Mouse (Mus musculus): Measurements from ENCODE around the gene Clptm1.

The Clptm1 gene

DNA sequence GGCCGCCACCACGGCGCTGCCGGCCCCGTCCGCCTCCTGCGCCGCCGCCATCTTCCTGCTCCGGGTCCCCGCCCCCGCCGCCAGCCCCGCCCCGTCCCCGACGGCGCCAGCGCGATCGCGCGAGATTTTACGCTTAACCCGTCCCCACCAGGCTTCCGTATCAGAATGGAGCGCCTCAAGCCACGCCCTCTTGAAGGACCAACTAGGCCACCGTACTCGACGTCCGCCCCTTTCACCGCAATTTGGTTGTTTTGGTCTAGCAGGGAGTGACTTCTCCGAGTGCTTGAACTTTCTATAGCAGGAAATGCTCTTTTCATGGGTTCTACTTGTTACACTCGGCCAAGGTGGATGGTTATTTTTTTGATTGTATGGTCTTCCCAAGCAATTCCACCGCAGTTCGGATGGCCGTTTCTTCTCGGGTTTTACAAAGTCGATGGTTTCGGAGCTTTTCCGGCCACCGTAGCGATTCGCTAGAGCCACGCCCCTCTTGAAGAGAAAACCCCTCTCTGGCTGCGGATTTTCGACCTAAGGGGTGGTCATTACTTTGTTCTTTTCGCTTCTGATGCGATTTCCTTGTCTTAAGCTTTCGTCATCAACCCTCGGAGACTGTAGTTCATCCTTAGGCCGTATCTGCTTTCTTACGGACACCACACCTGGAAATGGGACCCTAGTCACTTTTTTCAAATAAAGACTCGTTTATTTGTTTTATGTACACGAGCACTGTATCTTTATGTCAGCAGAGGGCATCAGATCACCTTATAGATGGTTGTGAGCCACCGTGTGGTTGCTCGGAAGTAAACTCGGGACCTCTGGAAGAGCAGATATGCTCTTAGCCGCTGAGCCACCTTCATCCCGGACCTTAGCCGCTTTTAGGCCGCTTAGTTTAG lies at the start of gene Clptm1:
TSS of gene Clptm1 (minus strand) at position 79 of the 887 bp plus-strand sequence.
- DNase-seq (ENCODE audit: low spot score in 2 of 2) = peak; percentile 95 to 98

DNA sequence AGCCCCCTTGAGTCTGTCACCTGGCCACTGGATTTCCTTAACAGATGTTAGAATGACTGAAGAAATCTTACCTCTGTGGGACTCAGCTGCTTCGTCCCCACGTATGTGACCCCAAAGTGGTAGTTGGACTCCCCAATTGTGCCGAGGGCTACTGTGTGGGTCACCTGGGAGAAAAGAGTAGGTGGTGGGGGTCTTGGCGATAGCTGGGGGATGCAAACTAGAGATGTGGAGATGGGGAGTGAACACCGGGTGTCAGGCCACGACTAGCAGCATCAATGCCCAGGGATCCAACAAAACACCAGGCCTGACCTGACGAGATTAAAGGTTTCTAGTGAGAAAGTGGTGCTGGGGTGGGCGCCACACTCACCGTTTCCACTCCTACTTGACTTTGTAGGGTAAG lies 48.8 kb upstream of the Clptm1 start:
- DNase-seq (ENCODE audit: low spot score in 2 of 2) = no peak

DNA sequence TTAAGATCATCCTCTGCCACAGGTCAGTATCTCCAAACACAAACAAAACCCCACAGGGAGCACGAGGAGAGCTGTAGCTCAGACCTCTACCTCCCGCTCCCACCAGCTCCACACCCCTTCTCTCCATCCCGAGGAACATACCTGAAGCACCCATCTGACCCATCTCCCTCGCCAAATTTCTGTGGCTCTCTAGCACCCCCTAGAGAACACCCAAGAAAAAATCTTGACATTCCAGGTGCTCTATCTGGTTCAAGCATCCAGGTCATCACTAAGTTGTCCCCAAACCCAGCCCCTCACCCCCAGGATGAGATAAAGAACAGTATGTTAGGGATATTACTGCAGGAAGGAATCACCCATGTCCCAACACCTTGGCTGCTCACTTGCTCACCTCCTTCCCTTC lies 48.4 kb upstream of the Clptm1 start:
- no peak for DNase-seq (ENCODE audit: low spot score in 2 of 2)

DNA sequence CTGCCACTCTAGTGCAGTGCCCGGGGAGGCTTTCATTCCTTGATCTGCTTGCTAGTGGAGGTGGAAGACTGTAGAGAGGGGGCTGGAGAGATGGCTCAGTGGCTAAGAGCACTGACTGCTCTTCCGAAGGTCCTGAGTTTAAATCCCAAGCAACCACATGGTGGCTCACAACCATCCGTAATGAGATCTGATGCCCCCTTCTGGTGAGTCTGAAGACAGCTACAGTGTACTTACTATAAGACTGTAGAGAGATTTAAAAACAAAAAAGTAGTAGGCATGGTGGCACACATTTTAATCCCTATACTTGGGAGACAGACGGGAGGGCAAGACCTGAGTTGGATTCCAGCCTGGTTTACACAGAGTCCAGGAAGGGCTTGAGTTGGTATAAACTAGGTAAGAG lies 47.6 kb upstream of the Clptm1 start:
- no peak for DNase-seq (ENCODE audit: low spot score in 2 of 2)

DNA sequence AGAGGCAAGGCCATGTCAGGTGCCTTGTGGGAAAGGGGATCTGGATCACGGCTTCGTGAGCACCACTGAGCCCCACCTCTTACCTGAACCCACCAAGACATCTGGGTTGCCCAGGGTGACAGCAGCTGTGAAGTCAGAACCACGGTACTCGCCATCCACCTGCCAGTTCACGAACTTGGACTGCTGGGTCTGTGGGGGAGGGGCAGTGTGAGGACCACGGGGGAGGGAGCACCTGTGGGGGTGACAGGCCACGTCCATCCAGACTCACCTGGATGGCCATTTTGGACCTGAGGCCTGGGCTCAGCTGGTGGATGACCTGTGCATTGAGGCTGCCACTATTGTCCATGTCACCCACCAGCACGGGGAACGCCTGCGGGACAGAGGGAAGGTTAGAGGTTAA lies 45.8 kb upstream of the Clptm1 start:
- no peak for DNase-seq (ENCODE audit: low spot score in 2 of 2)

DNA sequence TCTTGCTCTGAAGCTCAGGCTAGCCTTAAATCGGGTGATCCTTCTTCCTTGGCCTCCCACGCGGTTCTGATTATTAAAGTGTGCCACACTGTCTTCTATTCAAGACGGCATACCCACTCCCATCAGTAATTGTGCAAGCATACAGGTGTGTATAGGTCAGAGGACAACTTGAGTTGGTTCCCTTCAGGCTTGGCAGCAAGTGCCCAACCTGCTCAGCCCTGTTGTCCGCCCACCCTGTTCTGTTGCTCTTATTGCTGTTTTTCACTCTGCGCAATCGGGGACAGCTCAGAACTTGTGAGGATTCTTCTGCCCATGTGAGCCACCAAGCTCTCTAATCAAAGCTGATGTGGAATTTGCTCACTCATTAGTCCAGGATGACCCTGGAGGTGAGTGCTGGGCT lies 40.4 kb upstream of the Clptm1 start:
- no peak for DNase-seq (ENCODE audit: low spot score in 2 of 2)

DNA sequence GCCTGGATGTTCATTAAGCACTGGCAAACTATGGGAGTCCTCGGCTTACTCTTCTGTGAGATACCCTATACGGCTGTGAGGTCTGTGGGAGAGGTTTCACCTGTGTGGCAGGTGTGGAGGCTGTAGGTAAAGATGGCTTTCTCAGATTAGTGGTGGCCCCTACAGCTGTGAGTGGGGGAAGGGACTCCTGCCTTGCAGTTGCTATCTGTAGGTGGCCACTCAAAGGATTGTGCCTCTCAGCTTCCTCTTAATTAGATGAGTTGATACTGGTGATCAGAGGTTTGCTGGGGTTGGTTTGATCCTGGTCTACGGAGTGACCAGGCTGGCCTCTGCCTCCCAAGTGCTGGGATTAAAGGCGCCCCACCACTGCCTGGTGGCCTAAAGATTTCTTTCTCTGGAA lies 39.6 kb upstream of the Clptm1 start:
- no peak for DNase-seq (ENCODE audit: low spot score in 2 of 2)

DNA sequence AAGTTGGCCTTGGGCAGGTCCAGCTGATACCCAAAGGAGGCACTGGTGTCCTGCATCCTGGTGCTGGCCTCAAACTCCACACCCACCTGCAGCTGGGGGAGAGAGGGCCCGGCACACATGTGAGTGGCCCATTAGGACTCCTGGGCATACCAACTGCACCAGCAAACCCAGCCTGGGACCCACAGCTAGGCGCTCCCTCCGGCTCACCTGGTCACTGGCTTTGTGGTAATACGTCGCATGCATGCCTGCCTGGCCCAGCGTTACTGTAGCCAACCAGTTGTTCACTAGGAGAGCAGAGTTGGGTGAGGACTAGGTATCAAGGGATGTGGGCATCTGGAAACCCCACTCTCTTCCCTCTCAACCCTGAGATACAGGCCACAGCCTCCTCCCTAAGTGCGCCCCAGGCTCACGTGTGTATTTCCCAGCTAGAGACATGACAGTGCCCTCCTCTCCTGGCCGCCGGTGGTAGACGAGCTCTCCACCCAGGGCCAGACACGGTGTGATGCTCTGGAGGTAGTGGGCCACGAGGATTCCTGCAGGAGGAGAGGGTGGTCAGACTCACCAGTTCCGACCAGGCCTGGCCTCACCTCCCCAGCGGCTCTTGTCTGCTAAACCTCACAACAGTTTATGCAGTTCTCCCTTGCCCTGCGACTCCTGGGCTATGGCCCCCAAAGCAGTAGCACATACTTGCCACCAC lies 38.2 kb upstream of the Clptm1 start:
- DNase-seq (ENCODE audit: low spot score in 2 of 2) = no peak

DNA sequence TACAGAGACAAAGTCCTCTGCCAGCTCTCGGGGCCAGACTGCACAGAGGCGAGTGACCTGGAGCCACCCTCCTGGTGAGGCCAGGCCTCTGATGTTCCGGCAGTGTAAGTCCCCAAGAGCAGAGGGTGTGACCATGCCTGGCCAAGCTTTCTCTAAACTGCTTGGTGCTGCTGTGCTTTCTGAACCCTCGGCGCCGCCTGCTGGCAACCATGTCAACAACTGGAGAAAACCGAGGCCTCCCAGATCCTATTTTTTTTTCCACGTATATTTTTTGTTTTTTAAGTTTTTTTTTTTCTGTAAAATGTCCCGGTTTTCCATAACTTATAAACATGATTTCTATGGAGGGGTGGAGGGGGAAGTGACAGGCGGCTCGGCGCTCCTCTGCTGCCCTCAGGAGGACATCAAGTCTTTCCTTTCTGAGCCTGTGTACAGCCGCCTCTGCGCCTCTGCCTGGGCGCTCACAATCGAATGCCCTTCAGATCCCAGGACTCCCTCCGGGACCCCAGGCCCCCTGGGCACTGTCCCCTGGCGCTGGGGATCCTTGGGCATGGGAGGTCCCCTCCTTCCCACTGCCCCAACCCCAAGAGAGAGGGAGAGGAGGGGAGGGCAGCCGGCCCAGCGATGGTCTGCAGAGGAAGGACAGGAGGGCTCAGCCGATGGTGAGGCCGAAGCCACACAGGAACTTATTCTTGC lies 36.4 kb upstream of the Clptm1 start:
- DNase-seq (ENCODE audit: low spot score in 2 of 2) = peak; percentile 56 to 77

DNA sequence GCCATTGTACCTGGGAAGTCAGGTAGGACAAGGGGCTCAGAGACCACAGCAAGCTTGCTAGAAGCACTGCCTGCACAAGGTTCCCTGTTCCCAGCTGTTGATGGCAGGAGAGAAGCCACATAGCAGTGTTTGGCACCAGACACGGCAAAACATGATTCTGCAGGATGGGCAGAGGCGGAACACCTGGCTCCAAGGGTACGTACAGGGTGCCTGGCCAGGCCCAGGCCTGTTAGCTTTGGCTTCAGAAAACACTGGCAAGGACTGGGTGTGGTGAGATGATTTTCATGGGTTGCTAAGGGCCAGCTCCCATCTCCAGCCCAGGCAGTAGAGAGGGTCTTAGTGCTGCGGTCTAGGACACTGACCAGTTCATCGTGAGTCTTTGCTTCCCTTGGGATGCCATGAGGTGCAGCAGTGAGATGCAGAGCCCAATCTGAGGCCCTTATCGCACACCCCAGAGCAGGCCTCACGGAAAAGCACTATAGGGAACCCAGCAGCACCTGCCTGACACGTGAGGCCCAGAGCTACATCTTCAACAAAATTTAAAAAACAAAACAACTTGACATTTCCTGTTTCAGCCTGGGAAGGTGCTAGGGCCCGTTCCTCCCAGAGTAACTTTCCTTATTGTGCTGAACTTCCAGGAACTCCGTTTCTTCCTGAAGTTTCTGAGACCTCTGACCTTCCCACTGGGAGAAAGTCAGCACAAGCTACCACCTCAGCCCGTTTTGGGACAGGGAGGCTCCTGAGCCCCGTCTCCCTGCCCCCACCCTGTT lies 35.7 kb upstream of the Clptm1 start:
- DNase-seq (ENCODE audit: low spot score in 2 of 2) = no peak

DNA sequence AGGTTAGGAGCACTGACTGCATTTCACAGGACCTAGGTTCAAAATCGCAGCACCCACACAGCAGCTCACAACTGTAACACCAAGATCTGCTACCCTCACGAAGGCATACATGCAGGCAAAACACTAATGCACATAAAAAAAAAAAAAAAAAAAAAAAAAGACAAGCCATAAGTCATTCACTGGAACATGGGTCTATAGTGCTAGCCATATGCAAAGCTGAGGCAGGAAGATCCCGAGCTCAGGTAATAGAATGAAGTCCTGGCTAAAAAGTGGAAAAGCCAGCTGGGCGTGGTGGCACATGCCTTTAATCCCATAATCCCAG lies 35.0 kb upstream of the Clptm1 start:
- DNase-seq (ENCODE audit: low spot score in 2 of 2) = no peak

DNA sequence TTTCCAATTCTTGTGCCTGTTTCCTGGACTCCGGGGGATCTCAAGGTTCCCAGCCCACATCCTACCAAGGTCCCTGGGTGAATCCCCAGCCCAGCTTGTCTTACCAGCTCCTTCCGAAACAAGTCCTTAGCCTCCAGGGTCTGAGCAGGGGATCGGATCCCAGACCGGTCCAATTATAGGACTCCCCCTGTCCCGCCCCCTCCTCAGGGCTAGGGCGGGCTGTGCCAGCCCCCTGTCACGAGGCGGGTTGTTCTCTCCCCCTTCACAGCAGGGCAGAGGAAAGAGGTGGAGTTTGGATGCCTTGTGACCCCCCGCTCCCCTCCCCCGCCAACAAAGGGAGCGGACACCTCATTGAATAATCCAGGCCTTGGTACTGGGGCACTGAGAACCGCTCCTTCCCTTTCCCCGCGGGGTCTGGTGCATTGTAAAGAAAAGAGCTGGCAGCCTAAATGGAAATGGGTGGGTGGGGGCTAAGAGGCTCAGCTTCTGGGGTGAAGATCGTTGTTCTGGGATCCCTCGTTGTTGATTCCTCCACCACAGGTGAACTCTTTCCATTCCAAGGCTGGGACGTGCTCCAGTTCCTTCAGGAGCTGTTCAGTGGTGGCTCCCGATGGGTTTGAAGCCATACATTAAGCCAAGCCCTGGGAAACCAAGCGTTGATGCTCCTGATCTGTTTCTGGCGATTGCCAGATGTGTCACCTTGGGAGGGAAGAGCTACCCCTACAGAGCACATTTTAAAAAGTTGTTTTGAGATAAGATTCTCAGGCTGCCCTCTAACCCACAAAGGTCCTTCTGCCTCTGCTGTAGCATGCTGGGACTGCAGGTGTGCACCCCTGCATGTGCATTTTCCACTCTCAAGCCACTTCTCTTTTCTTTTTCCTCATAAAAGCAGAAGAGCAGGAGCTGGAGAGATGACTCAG lies 34.3 kb upstream of the Clptm1 start, which contains the start of gene Apoe:
TSS of gene Apoe (minus strand) at position 282 of the 920 bp plus-strand sequence.
- DNase-seq (ENCODE audit: low spot score in 2 of 2) = peak; percentile 48 to 62

DNA sequence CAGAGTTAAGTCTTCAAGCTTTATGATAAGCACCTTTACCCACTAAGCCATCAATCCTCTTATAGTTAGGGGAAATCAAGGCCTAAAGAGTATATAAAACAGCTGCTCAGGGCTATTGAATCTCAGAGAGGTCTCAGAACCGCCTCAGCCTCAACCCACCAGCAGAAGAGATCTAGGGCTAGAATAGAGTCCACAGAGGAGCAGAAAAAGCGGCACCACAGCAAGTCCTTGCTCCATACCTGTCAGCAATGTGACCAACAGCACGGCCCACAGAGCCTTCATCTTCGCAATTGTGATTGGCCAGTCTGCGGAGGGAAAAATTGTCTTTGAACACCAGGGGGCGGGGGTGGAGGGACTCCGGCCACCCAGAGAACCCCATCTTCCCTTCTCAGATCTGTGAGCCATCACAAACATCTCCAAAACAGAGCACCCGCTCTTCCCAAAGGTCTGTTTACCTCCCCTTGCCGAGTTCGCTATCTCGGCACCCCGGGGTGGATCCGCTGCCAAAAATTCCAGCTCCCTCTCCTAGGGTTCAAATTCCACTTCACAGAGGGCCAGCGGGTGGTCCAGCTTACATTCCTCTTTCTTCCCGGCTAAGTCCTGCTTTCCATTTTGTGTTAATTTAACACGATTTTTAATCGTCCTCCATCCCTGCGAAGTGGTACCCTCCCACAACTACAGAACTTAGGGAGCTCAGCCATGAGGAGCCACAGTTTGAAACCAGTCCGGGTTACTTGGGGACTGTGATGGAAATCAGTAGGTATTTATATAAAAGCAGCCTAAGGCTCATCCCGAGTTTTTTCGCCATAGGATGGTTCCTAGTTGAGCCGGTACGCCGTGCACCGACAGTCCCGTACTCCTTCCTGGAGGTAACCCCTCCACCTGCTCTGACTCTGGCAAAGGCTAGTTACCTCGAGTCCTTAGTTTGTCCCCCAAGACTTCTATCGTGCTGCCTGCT lies 33.4 kb upstream of the Clptm1 start:
- DNase-seq (ENCODE audit: low spot score in 2 of 2) = no peak

DNA sequence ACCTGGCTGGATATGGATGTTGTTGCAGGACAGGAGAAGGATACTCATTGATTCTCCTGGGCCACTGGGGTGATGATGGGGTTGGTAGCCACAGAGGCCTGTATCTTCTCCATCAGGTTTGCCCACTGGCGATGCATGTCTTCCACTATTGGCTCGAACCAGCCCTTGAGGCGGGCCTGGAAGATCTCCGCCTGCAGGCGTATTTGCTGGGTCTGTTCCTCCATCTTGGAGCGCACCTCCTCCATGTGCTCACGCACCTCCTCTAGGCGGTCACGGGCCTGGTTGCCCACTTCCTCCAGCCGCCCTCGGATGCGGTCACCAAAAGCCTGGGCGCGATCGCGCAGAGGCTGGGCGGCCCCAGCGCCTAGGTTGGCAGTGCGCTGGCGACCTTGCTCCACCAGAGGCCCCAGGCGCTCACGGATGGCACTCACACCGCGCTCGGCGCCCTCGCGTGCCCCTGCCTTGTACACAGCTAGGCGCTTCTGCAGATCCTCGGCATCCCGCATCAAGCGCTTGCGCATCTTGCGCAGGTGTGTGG lies 31.6 kb upstream of the Clptm1 start:
- no peak for DNase-seq (ENCODE audit: low spot score in 2 of 2)

DNA sequence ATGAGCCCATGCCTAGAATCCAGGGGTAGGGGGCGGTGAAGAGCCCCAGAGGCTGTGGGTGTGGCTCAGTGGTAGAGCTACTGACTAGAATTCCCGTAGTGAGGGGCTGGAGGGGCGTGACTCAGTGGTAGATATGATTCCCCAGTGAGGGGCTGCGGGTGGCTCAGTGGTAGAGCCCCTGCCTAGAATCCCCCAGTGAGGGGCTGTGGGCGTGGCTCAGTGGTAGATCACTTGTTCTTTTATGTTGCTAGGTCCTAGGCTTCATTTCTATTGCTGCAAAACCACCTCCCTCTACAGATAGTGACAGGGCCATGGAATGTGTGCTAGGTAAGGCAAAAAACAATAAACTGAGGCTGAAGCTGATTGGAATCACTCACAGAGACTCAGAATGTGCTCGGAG lies 31.0 kb upstream of the Clptm1 start:
- DNase-seq (ENCODE audit: low spot score in 2 of 2) = no peak

DNA sequence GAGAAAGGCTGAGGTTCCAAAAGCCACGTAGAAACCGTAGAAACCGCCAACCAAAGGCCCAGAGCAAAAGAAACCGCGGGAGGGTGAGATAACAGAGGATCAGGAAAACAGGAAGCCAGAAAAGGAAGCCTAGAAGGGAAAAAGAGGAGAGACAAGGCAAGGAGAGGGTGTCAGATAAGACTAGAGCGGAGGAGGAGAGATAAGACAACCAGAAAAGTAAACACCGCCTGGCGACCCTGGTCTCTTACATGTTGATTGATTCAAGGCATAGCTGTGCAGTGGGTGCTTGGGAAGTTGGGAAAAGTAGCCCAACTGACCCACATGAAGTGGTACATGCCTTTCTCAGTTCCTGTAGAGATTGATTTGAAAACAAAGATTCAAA lies 30.4 kb upstream of the Clptm1 start:
- no peak for DNase-seq (ENCODE audit: low spot score in 2 of 2)

DNA sequence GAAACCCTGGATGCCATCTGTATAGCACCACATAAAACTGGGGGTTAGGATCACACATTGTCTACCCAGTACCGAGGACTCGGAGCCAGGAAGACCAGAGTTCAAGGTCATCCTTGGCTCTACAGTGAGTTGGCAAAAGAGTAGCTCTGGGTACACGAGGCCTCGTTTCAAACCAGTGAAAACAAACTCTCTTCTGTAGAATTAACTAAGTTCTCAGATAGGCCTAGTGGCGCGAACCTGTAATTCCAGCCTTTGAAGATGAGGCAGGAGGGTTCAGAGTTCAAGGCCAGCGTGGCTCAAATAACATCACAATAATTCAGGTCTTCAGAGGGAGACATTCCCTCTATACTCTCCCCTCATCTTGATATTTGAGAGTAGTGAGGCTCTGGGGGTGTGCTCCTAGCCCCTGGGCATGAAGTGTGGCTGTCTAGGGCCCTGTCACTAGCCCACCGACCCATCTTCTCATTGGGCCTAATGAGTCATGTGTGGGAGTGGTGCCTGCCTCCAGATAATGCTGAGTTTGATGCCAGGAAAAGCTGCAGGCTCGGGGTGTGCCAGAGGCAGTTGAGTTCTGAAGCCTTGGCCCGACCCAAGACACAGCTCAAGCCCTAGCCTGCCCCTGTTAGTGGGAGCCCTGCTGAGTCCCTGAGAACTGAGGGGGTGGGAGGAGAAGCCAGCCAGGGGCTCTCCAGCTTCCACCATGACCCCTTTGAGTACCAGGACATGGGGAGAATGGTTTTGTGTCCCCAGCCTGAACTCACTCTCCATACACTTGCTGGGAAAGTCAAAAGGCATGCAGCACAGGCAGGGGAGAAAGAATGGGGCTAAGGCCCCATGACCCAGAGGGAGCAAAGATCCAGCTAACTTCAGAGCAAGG lies 29.7 kb upstream of the Clptm1 start:
- no peak for DNase-seq (ENCODE audit: low spot score in 2 of 2)

DNA sequence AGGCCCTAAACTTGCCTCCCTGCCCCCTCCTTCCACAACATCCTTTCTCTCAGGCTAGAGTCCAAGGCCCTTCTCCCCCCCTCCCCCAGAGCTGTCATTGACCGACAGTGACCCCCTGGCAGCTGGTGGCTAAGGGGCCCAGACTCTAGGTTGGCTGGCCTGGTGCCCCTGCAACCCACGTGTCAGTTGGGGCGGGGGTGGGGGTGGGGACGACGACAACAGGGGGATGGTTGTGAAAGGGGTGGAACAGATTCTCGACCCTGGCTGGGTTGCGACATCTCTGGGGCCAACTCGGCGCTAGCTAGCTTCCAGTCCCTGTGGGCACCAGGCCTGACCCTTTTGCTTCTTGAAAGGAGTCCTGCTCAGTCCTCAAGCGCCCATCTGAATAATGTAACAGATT lies 28.6 kb upstream of the Clptm1 start:
- DNase-seq (ENCODE audit: low spot score in 2 of 2) = peak in 1 of 2 experiments; percentile 60
